Mouse (Mus musculus) liver, embryonic 13.5 days (tissue): ENCODE measurements at regions not wholly inside any gene's neighbourhood (a gene's known extent, or its start where the extent isn't known, plus 50 kb on each side); places are given as distances from the start of the nearest gene placed in this dataset.

Experiments
- ATAC-seq: fragments of 200-750 bp; cut with Nextera tagmentation; 2 replicates; pipeline ENCODE4 v1.8.0; 2017; ENCODE audit warnings: low read depth, mild to moderate bottlenecking, moderate number of reproducible peaks, moderate library complexity
- DNase-seq: peaks from one replicate; pipeline ENCODE4 v3.0.0; 2022
- H3K27ac ChIP-seq: fragments of 300-500 bp; sonication (generic); 2 replicates; pipeline ENCODE4 v1.5.1; 2015; ENCODE audit warnings: moderate library complexity, mild to moderate bottlenecking, inconsistent platforms
- H3K27me3 ChIP-seq: fragments of 300-500 bp; sonication (generic); 2 replicates; pipeline ENCODE4 v1.6.1; 2015; ENCODE audit warnings: mild to moderate bottlenecking, inconsistent platforms
- H3K36me3 ChIP-seq: fragments of 300-500 bp; sonication (generic); 2 replicates; pipeline ENCODE4 v1.6.1; 2015; ENCODE audit warnings: mild to moderate bottlenecking, inconsistent platforms
- H3K4me1 ChIP-seq: fragments of 300-500 bp; sonication (generic); replicated peaks from 2 replicates; pipeline ENCODE4 v1.6.1; 2015; ENCODE audit warnings: inconsistent platforms
- H3K4me2 ChIP-seq: fragments of 300-500 bp; sonication (generic); 2 replicates; pipeline ENCODE4 v1.6.1; 2015; ENCODE audit warnings: inconsistent platforms, mild to moderate bottlenecking, moderate library complexity
- H3K4me3 ChIP-seq: fragments of 300-500 bp; sonication (generic); replicated peaks from 2 replicates; pipeline ENCODE4 v1.5.1; 2015; ENCODE audit warnings: mild to moderate bottlenecking, inconsistent platforms
- H3K9ac ChIP-seq: fragments of 300-500 bp; sonication (generic); 2 replicates; pipeline ENCODE4 v1.6.1; 2015; ENCODE audit warnings: mild to moderate bottlenecking, inconsistent platforms
- H3K9me3 ChIP-seq: fragments of 300-500 bp; sonication (generic); replicated peaks from 2 replicates; pipeline ENCODE4 v1.6.1; 2016; ENCODE audit warnings: inconsistent platforms
- WGBS: fragments of 180-500 bp; shearing (Covaris S2); methylation state at CpG from one replicate; pipeline ENCODE4 v1.1.7; 2015; ENCODE audit not compliant: insufficient replicate concordance; 5-methylcytosine and 5-hydroxymethylcytosine counted together

GRCm38 (mm10) chr10:30918322-30918988 is 75.9 kb upstream of the Hey2 start:
- no peak overlapping the region for H3K9ac ChIP-seq
- DNase-seq: no peak
- 66% methylated on average over 3 of the region's 3 CpGs for WGBS
- no peak overlapping the region for H3K27ac ChIP-seq
- H3K9me3 ChIP-seq: no peaks in the 10 kb centered on the region
- H3K4me1 ChIP-seq: no peaks in the 10 kb centered on the region
- ATAC-seq: no peak
- H3K36me3 ChIP-seq: no peaks in the 10 kb centered on the region
- H3K4me3 ChIP-seq: no peak overlapping the region
- no peaks in the 10 kb centered on the region for H3K27me3 ChIP-seq
- no peak overlapping the region for H3K4me2 ChIP-seq

GRCm38 (mm10) chr10:30893771-30894170 is 51.2 kb upstream of the Hey2 start:
- Histone ChIP-seq H3K9me3 (no peaks in the 10 kb centered on the region), H3K9ac (no peak overlapping the region), H3K4me1 (no peaks in the 10 kb centered on the region), H3K4me3 (no peak overlapping the region), H3K36me3 (no peaks in the 10 kb centered on the region), H3K4me2 (no peak overlapping the region), H3K27me3 (no peaks in the 10 kb centered on the region), H3K27ac (no peak overlapping the region)
- 33% methylated on average over 3 of the region's 3 CpGs for WGBS
- ATAC-seq: no peak
- no peak for DNase-seq
